Mouse (Mus musculus) hematopoietic stem cell, adult 5-6 weeks (primary cell): ENCODE measurements around the gene Ifnar2. TPM values are rescaled to one million over a fixed set of nuclear protein-coding genes. Genes with fewer than 3 reads are reported as not detected.

ENCODE experiments used
- ATAC-seq, 2 experiments: fragments of 125-278 bp in 1 of 2; replicated peaks in 1 of 2; 2 replicates each; pipeline ENCODE4 v1.8.0; 2016 to 2017; ENCODE audit warnings: inconsistent platforms in 2 of 2, mild to moderate bottlenecking in 2 of 2, moderate number of reproducible peaks in 2 of 2, low read depth in 1 of 2, moderate TSS enrichment in 1 of 2; ENCODE audit not compliant: low FRiP score in 2 of 2, poor library complexity in 2 of 2, severe bottlenecking in 2 of 2, insufficient read depth in 1 of 2, low TSS enrichment in 1 of 2
- total RNA-seq: library from RNA; stranded (forward); fragments of 172-1452, 232-1000 nt; gene quantifications from 2 replicates; pipeline ENCODE4 v1.2.3, GENCODE M21; 2017

Gene Ifnar2
- total RNA-seq, 1 experiment from 2014 or later = 147 TPM

DNA sequence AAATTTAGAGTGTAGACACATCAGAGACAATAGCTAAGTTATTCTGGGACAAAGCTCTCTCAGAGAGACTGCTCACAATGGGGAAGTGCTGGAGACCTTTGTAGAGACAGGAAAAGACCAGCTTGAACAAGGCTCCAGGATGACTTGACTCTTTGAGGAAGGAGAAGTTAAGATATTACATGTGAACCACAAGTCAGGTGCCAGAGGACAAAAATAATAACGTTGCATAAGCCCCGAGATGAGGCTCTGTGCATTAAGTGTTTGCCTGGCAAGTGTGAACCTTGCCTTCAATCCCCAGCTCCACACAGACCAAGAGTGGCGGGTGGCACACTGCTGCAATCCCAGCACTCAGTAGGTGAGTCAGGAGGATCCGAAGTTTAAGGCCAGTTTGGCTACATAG is 18.0 kb upstream of the Ifnar2 start:
- peak; percentile 70 to 76 for ATAC-seq

DNA sequence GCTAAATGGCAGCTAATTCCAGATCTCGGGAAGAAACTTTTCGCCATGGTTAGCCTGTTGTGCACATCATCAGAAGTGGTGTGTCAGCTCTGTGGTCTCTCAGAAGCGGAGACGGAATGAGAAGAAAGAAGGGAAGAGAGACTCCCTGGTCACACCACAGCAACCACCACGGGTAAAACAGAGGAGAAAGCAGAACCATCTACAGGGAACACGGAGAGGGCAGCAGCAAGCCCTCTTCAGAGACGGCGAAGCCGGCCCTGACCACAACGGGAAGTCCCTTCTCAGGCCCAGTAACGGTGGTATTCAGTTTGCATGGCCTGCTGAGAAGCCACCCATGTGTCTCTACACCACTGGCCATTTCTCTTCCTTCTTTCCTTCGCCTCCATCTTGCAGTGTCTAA is 17.4 kb upstream of the Ifnar2 start:
- ATAC-seq = peak; percentile 80 to 81

GRCm38 (mm10) chr16:91356760-91357525 is 15.6 kb upstream of the Ifnar2 start:
- ATAC-seq = no peak

- ATAC-seq = no peak
Measured at GRCm38 (mm10) chr16:91357526-91357900, 15.1 kb upstream of the Ifnar2 start.

- peak in 1 of 2 experiments; percentile 18; a peak in 1 of 4 replicates for ATAC-seq
Measured at GRCm38 (mm10) chr16:91358555-91358954, 14.0 kb upstream of the Ifnar2 start.

DNA sequence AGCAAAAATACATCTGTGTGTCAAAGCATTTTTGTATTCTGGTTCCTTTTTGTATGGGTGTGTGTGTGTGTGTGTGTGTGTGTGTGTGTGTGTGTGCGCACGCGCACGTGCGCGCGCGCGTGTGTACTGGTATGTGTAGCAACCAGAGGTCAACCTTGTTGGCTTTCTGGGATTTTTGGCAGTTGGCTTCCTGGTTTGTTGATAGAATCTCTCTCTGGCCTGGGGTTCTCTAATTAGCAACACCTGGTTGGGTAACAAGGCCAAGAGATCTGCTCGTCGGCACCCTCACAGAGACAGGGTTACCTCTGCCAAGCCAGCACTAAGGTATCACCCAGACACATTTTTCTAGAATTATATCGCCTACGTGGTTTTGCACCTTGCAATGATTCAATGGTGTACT is 13.1 kb upstream of the Ifnar2 start:
- no peak for ATAC-seq

DNA sequence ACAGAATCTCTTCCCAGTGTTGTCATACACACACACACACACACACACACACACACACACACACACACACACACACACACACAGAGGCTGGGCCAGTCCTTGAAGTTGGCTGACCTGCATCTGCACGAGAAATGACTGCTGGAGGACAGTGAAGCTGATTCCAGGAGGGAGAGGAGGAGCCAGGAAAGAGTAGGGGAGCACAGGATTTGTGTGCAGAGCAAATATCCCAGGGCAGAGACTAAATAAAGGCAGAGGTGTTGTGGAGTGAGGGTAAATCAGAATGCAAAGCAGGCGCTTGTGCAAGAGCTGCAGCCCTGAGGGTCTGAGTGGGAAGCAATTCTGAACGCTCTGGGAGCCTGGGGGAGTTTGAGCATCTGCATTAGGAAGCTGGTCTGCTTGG is 12.4 kb upstream of the Ifnar2 start:
- ATAC-seq = no peak

DNA sequence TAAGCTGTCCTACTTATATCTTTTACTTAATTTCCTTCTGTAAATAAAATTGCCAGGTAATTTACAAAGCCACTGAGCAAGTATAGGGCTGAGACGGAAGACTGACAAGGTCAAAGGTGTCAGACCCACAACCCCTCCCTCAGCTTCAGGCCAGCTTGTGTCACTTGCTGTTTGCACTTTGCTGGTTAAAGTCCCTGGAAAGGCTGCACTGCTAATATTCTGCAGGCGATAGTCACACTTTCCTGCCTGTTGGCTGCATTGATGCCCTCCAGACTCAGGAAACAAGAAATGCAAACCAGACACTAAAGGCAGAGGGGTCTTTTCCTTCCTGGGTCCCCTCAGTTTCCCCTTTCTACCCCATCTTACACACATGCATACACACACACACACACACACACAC is 10.6 kb upstream of the Ifnar2 start:
- no peak for ATAC-seq

DNA sequence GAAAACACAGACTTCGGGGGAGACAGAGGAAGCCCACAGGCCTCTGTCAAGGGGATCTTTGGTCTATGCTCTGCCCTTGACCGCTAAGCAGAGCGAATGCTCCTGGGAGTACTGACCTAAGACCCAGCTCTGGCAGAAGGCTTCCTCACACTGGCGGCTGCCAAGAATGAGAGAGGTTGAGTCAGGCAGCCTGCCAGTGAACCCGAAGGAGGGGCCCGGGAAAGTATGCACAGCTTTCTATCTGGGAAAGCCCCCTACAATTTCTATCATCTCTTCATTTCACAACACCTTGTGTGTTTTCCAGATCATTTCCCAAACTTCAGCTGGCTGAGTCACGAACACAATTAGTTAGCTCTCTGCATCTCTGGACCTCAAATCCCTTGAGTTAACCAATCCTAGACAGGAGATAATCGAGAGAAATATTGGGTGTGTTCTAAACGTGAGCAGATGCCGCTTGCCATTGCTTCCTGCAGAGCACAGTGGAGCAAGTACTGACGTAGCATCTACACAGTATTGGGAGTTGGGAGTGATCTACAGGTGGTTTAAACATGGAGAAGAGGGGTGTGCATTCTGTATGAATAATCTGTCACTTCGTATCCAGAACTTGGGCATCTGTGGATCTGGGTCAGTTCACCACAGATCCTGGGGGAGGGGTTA is 9.8 kb upstream of the Ifnar2 start:
- no peak for ATAC-seq

DNA sequence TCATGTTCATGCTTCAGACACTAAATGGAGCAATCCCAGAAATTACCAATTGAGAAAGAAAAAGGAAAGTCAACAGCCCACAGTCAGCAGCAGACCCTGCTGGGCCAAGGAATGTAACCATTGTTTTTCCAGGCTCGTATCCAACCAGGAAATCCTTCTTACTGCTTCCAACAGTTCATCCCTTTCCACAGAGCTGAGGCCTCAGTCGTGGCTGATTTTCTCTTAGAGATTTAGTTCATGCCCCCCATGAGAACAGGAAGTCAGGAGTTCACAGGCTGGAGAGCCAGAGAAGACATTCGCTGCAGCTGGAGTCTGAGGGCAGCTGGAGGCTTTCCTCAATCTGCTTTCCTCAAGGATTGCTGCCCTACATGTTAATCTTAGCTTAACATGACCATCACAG is 9.1 kb upstream of the Ifnar2 start:
- ATAC-seq = no peak

DNA sequence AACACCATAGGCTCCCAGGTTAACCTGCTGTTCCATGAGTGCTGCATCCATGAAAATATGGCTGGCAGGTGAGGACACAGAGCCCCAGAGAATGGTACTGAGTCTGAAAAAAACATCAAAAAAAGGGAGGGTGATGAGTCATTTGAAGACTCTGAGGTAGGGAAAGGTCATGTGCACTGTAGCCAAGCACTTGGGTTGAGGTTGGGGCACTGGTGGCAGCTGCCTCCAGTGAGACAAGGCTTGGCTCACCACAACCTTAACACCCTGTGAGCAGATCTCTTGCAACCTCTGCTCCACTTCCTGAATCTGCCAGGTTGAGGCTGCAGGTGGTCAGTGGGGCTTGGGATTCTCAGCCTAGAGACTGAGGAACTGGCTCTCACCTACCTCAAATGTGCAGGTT is 6.0 kb upstream of the Ifnar2 start:
- peak; percentile 90 to 93 for ATAC-seq

- peak; percentile 89 for ATAC-seq
Measured at GRCm38 (mm10) chr16:91367066-91367465, 5.5 kb upstream of the Ifnar2 start.

DNA sequence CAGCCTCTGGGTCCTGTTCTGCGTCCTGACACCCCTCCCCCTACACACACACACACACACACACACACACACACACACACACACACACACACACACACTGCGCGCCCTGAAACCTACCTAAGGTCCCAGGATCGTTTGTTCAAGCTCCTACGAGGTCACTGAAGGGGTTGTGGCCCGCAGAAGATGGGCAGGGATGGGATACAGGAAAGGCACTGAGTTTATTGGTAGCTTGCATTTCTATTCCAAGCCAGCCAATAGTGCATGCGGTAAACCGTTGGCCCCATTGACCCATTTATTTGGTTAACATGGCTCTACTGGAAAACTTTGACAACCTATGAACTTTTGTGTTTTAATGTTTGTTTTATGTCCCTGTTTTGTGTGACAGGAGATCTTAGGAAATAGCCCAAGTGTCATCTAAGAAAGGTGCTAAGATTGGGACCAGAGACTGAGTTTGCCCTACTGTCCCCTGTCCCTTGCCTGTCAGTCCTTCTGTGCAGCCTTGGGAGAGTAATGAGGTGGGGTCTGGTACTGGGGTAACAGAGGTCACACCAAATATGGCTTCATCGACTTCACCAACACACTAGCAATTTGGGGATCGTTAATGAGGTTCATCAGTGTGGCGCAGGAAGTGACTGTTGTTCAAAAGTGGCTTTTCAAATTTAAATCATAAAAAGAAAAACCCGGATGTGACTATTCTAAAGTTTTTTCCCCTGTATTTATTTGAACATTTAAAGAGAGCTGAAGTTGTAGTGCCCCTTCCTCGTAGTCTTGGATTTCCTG is 1.1 kb downstream of the Ifnar2 start:
- ATAC-seq = no peak

- ATAC-seq = no peak
Measured at GRCm38 (mm10) chr16:91374253-91374634, 1.7 kb downstream of the Ifnar2 start.

- no peak for ATAC-seq
Measured at GRCm38 (mm10) chr16:91376701-91377100, 4.1 kb downstream of the Ifnar2 start.

- ATAC-seq = no peak
Measured at GRCm38 (mm10) chr16:91378431-91378986, 5.9 kb downstream of the Ifnar2 start.

- ATAC-seq = no peak
Measured at GRCm38 (mm10) chr16:91378991-91379390, 6.4 kb downstream of the Ifnar2 start.

GRCm38 (mm10) chr16:91379412-91379811 is 6.8 kb downstream of the Ifnar2 start:
- ATAC-seq = no peak
